Mouse (Mus musculus) spleen, adult 2 months (tissue): ENCODE data around the gene Lst1.

Source experiments
- CTCF ChIP-seq: fragments of 200-500 bp; IDR thresholded peaks from 2 replicates; pipeline ENCODE4 v1.5.1; 2011; ENCODE audit warnings: mild to moderate bottlenecking, inconsistent platforms; ENCODE audit not compliant: insufficient read depth, insufficient read length, insufficient replicate concordance; ENCODE audit errors: extremely low read depth
- POLR2A ChIP-seq: fragments of 200-500 bp; IDR thresholded peaks from 2 replicates; pipeline ENCODE4 v1.6.1; 2011; ENCODE audit warnings: low read depth, low read length, inconsistent platforms

- TF ChIP-seq CTCF (no peak), POLR2A (no peak)
These were observed 29.2 kb downstream of the Lst1 start for GRCm38 (mm10) chr17:35158850-35159593.
